Mouse (Mus musculus) adrenal gland, postnatal 4 days (tissue): ENCODE data around the gene Osbpl6. TPM values are rescaled to one million over a fixed set of nuclear protein-coding genes. Genes with fewer than 3 reads are reported as not detected.

Experiments used
- DNase-seq, 2 experiments: peaks; one replicate each; pipeline ENCODE4 v3.0.0; 2021 to 2022; ENCODE audit warnings: low spot score in 2 of 2, mixed read lengths in 2 of 2
- long read RNA-seq, 2 experiments: library from polyadenylated mRNA; stranded (forward); transcript quantifications; one replicate each; pipeline ENCODE4 v2.0.0; 2021
- total RNA-seq, 2 experiments: library from RNA; stranded (reverse); gene quantifications; 2 replicates each; pipeline ENCODE4 v1.2.3; 2021

Osbpl6 gene
- total RNA-seq = 10 to 100 TPM; 29.9 to 33.9 TPM
- long read RNA-seq, experiment 1, partial matches to known transcripts = 2 of 7 reads
- long read RNA-seq, experiment 1, other reads (novel, unspliced or antisense) = 3 of 7 reads
- long read RNA-seq, experiment 2, partial matches to known transcripts = 7 of 17 reads
- long read RNA-seq, experiment 2, other reads (novel, unspliced or antisense) = 8 of 17 reads

DNA sequence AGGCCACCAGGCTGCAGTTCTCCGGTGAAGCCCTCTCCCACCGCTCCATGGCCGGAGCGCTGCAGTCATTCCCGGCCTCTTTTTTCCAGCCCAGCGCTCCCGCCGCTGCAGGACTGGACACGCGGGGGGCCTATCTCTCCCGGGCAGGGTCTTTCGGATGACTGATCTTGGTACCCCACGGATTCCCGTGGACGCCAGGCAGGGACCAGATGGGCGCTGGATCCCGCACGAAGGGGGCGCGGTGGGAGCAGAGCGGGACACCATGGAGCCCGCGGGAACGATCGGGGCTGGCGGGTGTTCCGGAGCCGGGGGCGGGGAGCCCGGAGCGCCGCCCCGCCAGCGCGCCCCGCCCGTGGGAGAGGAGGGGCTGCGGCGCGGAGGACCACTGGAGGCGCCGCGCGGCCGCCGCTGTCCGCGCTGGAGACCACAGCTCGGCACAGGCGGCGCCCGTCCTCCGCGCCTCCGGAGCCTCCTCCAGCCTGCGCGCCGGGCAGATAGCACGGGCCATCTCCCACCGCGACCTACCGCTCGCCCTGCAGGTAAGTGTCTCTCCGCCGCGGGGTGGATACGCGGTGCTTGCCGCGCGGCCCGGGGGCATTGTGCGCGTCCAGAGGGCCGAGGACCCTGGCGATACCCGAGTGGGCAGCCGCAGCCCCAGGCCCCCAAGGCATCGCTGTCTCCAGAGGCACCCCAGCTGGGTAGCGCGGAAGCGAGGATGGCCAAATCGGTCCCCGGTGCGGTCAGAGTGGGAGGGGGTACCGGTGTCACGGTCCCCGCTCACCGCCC, at the start of gene Osbpl6:
Gene Osbpl6, plus strand, starts transcription at position 358 of the 786 bp plus-strand sequence.
- DNase-seq = peak; percentile 38 to 51

DNA sequence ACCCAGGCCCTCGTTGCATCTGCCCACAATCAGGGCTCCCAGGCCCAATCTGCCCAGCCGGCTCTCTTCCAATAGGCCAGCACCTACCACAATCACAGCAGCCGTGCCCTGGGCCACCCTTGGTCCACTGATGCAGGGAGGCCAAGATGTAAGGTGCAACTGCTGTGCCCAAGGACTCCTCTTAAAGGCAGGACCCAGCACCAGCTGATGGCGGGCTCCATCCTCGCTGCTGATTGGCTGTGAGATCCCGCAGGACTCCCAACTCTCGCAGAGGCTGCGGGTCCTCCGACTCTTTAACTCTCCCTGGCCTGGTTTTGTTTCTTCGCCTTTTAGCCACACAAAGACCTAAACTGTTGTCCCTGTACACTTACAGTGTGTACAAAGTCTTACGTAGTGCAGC, 46.1 kb upstream of the Osbpl6 start, which contains the start of gene Cyct:
Gene Cyct, minus strand, starts transcription at position 225 of the 400 bp plus-strand sequence.
- DNase-seq = no peak

DNA sequence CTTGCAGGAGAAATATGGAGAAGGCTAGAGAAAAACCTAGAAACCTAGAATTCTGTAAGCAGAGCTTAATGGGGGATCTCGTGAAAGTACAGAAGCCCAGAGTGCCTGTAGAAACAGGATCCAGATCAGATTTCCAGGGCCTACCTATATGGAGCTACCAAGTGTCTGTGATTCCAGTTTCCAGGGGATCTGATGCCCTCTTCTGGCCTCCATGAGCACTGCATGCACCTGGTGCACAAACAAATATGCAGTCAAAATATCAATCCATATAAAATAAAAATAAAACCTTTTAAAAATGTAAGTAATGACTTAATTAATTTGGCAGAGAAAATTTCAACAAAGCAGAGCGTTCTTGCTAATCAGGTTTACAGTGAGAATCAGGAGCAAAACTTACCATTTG, 44.2 kb upstream of the Osbpl6 start:
- no peak for DNase-seq

DNA sequence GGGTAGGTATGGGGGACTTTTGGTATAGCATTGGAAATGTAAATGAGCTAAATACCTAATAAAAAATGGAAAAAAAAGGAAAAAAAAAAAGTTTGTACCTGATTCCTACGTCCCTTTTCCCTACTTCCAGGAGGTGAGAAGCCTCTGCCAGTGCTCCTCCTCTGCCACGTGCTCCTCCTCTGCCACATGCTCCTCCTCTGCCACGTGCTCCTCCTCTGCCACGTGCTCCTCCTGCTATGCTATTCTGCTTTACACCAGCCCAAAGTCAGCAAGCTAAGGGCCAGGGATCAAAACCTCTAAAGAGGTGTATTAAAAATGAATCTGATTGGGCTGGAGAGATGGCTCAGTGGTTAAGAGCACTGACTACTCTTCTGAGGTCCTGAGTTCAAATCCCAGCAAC, 40.5 kb upstream of the Osbpl6 start:
- no peak for DNase-seq

DNA sequence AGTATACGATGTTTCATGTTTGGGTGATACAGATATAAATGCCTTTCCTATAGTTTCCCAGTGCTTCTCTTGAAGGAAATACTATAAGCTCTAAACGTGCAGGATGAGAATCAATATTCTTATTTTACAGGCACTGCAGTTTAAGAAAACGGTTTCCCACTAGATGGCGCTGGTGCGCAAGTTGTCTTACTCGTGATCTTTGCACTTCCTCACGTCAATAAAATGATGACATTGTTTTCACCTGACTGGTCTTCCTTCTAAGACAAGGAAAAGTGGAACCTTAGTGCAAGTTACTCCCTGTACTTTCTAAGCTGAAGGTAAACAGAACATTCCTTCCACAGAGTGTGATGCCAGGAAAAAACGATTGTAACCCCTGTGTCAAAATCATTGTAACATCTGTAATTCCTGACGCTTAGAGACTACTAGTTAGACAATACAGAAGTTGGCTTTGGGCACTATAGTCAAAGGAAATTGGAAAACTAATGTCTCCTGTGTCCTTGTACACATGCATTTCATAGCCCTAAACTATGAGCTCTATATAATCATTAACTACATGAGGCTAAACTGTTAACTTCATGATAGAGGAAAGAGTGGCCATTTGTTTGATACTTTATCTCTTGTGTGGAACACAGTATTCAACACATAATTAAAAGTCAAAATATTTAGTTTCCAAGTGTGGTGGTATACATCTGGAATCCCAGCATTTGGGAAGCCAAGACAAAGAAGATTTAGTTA, 39.0 kb upstream of the Osbpl6 start:
- DNase-seq = peak; percentile 49 to 63

DNA sequence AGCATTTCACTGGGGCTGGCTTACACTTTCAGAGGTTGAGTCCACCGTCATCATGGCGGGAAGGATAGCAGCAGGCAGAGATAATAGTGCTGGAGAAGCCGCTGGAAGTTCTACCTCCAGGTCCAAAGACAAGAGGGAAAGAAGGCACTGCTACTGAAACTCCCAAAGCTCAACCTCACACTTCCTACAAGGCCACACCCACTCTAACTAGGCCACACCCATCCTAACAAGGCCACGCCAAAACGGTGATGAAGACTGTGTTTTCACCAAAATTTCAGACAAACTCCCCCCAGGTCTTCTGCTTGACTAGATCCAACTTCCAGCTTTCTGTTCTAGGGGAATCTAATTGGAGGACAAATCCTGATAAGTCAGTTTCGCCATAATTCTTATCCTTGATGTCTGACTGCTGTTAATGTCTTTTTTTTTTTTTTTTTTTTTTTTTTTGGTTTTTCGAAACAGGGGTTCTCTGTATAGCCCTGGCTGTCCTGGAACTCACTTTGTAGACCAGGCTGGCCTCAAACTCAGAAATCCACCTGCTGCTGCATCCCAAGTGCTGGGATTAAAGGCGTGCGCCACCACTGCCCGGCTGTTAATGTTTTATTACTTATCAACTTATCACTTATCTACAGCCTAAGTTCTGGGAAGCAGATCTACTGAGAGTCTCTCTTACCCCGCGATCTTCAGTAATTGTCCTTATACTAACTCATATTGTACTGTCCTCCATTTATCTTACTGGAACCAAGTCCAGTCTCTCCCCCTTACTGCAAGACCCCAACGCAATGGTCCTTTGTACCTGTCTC, 37.2 kb upstream of the Osbpl6 start:
- DNase-seq = no peak

DNA sequence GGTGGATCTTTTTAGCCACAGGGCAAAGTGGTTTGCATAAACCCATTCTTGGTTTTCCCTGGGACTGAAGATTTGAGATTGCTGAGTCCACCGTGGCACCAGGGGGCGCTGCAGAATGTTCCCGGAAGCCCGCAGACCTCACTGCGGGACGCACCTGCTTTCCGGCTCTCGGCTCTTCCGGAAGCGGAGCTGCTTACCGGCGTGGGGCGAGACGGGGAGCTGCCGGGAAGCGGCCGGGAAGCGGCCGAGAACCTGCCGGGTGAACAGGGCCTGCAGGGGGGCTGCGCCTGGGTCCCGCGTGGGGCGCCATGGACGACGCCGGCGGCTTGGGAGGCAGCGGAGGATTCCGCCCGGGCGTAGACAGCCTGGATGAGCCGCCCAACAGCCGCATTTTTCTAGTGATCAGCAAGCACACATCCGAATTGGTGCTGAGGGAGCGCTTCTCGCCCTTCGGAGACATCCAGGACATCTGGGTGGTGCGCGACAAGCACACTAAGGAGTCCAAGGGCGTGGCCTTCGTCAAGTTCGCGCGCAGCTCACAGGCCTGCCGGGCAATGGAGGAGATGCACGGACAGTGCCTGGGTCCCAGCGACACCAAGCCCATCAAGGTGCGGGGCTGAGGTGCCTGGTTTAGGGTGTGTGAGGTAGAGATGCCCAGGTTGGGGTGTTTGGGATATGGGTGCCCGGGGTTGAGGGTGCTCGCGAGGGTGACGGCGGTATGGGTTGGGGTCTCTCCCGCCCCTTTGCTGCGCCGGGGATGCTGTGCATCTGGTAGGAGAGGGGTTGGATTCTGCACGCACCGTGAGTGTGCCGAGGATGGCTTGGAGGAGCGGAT, 36.3 kb upstream of the Osbpl6 start, which contains the start of gene Rbm45:
Gene Rbm45, plus strand, starts transcription at position 164 of the 835 bp plus-strand sequence.
- DNase-seq = peak; percentile 72 to 85

DNA sequence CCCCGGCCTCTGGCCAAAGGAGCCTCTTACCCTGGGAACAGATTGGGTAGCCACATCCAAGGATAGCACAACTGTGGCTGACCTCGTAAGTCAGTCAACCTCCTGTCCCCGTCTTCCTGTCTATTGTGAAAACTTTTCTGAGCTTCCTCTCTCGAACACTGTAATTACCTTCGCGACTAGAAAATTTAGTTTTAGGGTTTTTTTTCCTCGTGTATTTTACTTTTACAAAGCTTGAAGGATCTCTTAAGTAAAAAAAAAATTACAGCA, 35.7 kb upstream of the Osbpl6 start:
- no peak for DNase-seq

DNA sequence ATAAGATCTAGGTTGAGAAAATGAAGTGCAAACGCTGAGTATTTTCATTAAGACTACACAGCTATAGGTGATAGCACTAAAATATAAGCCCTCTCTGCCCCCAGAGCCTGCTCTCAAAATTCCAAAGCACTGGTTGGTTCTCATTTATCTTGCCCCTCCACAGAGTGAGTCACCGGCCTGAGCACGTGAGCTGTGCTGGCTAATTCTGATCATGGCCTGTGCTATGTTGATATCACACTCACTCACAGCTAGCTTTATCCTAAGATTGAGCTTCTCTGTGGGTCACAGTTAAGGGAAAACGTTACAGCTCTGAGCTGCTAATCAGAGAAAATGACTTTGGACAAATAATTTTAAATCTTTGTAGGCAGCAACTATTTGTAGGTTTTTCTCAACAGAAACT, 34.1 kb upstream of the Osbpl6 start:
- no peak for DNase-seq

DNA sequence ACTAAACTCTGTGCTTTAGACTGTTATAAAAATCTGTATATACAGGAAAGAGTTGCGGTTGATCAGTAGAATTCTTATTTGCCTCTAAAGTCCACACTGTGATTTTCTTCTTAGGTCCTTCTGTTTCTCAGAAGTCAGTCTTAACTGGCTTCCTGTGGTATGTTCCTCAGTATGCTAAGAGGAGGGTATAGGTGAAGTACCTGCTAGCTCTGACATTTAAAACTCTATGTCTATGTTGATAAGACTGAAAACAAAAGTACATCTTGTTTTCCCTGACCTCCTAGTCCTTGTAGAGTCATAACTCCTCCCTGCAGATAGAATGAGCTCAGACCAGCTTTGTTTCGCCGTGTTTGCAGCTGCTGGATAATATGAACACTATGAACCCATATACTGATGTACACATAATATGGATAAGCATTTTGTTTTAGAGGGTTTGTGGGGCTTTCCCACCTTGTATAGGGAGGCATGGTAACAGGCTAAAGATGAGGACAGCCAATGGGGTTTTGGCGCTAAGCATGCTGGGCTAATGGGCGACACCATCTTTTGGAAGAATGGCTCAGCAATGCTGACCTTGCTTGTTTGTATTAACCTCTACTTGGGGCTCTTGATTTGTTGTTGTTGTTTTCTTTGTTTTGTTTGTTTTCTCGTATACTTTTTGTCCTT, 31.6 kb upstream of the Osbpl6 start:
- no peak for DNase-seq

DNA sequence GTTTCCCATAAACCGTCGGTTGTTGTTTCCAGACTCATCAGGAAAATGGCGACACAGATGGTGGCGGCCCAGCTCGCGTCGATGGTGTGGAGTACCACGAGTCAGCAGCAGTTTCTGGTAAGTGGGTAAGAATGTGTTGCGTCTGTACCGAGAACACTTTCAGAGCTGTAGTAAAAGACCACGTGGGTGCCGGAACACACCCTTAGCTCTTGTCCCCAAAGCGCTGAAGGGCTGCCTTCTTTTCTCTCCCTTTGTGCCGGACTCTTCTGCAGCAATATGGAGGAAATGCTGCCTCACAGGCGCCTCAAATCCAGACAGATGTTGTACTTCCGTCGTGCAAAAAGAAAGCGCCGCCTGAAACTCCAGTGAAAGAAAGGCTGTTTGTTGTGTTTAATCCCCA, 27.7 kb upstream of the Osbpl6 start:
- no peak for DNase-seq

DNA sequence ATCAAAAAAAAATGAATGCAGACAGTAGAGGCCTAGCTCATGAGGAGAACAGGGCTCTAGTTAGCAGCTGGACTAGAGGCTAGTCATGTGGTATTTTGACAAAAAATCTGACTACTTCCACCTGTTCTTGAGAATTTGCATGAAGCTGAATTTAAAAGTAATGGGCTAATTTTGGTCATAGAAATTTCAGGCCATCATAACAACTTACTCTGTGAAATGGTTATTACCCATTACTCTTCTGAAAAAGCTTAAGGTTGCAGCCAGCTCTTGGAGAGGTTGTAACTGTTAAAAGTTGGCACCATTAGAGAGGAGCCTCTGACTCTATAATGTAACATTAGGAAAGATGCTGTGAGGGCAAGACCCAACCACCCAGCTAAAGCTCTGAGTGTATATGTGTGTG, 19.8 kb upstream of the Osbpl6 start:
- DNase-seq = no peak

DNA sequence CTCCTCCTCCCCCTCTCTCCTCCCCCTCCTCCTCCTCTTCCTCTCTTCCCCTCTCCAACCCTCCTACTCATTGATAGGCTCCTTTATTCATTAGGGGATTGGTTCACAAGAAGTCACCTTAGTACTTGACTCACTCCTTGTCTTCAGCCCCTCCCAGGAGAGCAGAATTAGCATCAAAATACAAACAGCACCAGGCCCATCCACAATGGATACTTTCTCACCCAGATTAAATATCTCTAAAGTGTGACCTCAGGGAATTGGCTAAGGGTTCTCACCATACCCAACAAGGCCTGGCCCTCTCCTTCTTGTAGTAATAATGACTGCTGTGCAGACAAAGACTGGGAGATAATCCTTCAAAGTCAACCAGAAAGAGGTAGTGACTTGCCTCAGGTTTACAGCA, 6.1 kb upstream of the Osbpl6 start:
- DNase-seq = no peak

DNA sequence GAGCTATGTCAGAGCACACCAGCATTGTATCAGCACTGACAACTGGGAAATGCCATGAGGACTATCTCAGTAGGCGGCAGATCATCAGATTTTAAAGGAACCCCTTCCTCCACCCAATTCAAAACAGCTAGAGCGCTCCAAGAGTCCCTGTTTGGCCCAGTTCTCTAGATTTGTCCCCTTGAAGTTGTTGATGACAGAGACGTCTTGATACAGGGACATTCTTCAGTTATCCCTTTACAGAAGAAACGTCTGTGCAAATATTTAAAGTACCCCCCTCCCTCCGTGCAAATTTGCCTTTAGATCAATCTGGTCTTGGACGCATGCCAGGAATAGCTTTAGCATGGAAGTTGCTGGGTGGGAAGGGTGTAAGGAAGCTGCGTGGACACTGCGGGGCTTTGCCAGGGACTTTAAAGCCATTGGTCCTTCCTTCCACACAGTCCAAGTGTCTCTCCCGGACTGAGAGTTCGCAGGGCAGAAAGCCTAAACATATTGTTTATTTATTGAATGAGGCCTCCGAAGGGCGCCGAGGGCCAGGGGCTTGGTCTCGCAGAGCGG, 635 bp upstream of the Osbpl6 start:
- DNase-seq = no peak

DNA sequence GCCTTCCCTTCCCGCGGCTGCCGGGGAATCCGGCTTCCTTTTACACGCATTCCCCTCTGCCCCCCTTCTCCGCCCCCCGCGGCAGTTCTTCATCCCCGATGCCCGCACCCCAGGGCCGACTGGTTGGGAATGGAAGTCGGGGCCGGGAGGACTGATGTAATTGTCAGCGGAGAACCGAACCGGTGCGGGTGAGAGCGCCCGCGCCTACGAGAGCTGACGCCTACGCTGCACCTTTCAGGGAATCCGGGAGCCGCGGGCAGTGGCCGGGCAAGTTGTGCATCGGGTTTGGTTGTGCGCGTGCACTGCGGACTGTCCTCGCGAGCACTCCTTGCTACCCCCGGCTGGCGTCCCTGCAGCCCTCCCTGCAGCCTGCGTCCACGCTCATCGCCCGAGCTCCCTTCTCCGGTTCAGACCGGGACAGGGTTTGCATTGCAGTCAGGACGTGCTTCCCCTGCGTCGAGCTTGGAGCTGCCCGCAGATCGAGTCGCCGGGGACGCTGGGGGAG, 681 bp downstream of the Osbpl6 start:
- peak; percentile 18 to 19 for DNase-seq

DNA sequence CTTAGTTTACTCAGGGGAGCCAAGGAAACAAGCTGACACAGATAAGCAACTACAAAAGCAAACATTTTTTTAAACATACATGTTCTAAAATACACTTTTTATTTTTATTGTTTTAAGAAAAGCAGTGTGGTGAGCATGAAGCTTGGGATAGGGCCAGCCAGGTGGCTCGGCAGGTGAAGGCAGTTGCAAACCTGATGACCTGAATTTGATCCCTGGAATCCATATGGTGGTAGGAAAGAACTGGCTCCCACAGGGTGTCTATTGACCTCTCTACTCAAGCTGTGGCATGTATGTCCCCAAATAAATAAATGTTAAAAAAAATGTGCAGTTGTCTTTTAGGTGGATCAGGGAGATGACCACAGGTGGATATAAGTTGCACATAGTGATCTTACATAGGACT, 3.2 kb downstream of the Osbpl6 start:
- no peak for DNase-seq

DNA sequence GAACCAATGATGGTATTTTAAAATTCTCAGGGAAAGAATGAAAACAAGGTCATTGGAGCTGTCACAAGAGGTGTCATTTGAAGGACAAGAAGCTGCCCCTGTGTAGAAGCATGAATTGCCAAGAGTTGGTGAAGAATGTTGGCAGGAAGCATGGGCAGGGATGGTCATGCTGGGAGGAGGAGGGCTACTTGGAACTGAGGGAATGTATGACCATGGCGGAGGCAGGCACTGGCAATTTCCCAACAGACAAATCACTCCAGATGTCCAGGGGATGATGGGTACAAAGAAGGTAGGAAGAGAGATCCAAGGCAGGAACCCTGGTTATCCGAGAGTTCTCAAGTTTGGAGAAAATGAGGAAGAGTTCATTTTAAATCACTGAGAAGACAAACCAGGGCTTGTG, 3.7 kb downstream of the Osbpl6 start:
- DNase-seq = no peak

DNA sequence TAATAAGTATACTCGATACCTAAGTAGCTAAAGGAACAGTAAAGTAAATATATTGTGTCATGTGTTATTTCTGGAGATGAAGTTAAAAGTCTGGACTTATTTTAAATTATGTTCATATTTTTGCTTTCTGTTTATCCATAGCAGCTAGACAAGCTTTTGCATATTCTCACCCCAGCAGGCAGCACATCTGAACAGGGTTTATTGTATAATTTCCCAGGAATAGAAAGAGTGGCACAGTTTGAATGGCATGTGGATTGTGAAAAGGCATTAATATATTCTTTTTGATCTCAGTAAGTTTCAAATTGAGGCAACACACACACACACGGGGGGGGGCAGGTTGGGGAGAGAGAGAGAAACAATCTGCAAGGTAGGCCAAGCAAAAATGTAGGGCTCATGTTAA, 6.6 kb downstream of the Osbpl6 start:
- no peak for DNase-seq

DNA sequence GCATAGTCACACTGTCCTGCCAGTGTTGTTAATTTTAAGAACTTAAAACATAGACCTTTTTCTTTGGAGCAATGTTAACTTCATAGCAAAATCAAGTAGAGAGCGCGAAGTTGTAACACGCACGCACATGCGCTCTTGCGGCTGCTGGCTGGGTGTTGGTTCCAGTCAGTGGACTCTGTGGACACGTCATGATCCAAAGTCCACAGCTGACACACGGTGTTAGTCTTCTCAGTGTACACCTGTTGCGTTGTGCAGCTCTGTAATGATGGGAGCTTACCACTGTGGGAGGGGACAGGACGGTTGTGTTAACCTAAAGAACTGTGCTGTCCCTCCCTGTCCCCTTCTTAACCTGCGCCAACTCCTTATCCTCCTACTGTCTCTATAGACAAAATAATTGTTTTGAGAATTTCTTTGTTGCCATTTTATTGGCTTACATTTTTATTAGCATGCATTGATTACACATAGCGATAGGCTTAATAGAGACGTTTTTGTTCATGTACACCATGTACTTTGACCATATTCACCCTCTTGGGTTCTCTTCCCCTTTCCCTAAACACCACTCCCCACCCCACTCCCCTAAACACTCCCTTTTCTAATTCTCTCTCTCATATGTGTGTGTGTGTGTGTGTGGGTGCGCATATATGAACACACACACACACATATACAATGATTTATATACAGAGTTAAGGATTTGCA, 11.3 kb downstream of the Osbpl6 start:
- DNase-seq = no peak
